Mouse (Mus musculus) urinary bladder, postnatal 36 days (tissue): Measurements from ENCODE around the gene Rxylt1.
A peak's percentile ranks its signal among the peaks of the same experiment; 100 is the strongest.

ENCODE experiments used
- DNase-seq, 2 experiments: peaks; one replicate each; pipeline ENCODE4 v3.0.0; 2022; ENCODE audit warnings: low spot score in 2 of 2, mixed read lengths in 1 of 2

Gene Rxylt1

GRCm38 (mm10) chr10:122096980-122097844, at the start of gene Rxylt1:
Gene Rxylt1, minus strand, starts transcription at chr10:122097371.
- DNase-seq = peak; percentile 97

- no peak for DNase-seq
These were observed 24.3 kb upstream of the Rxylt1 start for GRCm38 (mm10) chr10:122121290-122121970.

- no peak for DNase-seq
These were observed 23.5 kb upstream of the Rxylt1 start for GRCm38 (mm10) chr10:122120500-122121289.

- DNase-seq = no peak
These were observed 22.3 kb upstream of the Rxylt1 start for GRCm38 (mm10) chr10:122119451-122119850.

GRCm38 (mm10) chr10:122116636-122117035, 19.5 kb upstream of the Rxylt1 start:
- no peak for DNase-seq

GRCm38 (mm10) chr10:122106633-122107028, 9.5 kb upstream of the Rxylt1 start:
- DNase-seq = no peak

- no peak for DNase-seq
These were observed 8.9 kb upstream of the Rxylt1 start for GRCm38 (mm10) chr10:122105889-122106632.

- peak; percentile 14 to 62 for DNase-seq
These were observed 8.2 kb upstream of the Rxylt1 start for GRCm38 (mm10) chr10:122105407-122105806.

- no peak for DNase-seq
These were observed 5.5 kb upstream of the Rxylt1 start for GRCm38 (mm10) chr10:122102675-122103074.

GRCm38 (mm10) chr10:122096462-122096979, 650 bp downstream of the Rxylt1 start:
- no peak for DNase-seq

- DNase-seq = no peak
These were observed 6.7 kb downstream of the Rxylt1 start for GRCm38 (mm10) chr10:122090472-122090871.

GRCm38 (mm10) chr10:122081352-122081751, 15.8 kb downstream of the Rxylt1 start:
- no peak for DNase-seq

GRCm38 (mm10) chr10:122069153-122069552, 28.0 kb downstream of the Rxylt1 start:
- no peak for DNase-seq

GRCm38 (mm10) chr10:122055826-122056225, 41.3 kb downstream of the Rxylt1 start:
- DNase-seq = no peak

GRCm38 (mm10) chr10:122054535-122054934, 42.6 kb downstream of the Rxylt1 start:
- peak in 1 of 2 experiments; percentile 15 for DNase-seq

- DNase-seq = peak; percentile 81 to 86
These were observed 45.3 kb downstream of the Rxylt1 start for GRCm38 (mm10) chr10:122051831-122052230.

GRCm38 (mm10) chr10:122047727-122048365, 49.3 kb downstream of the Rxylt1 start:
- DNase-seq = peak; percentile 69 to 85

- peak; percentile 56 for DNase-seq
These were observed 50.1 kb downstream of the Rxylt1 start, which contains the start of gene Srgap1 for GRCm38 (mm10) chr10:122046904-122047726. Gene Srgap1, minus strand, starts transcription at chr10:122047315.

- DNase-seq = no peak
These were observed 50.7 kb downstream of the Rxylt1 start for GRCm38 (mm10) chr10:122046511-122046903.

GRCm38 (mm10) chr10:122045946-122046345, 51.2 kb downstream of the Rxylt1 start:
- DNase-seq = no peak
